Mouse (Mus musculus) limb, embryonic 10.5 days (tissue): Measurements from ENCODE around the gene Matn4. TPM values are rescaled to one million over a fixed set of nuclear protein-coding genes. Genes with fewer than 3 reads are reported as not detected.

Experiments
- DNase-seq: peaks from one replicate; pipeline ENCODE4 v3.0.0-alpha.2; 2017; ENCODE audit warnings: low spot score
- H3K27ac ChIP-seq: fragments of 300-500 bp; sonication (generic); 2 replicates; pipeline ENCODE4 v1.5.1; 2016; ENCODE audit warnings: mild to moderate bottlenecking
- H3K27me3 ChIP-seq: fragments of 300-500 bp; sonication (generic); 2 replicates; pipeline ENCODE4 v1.6.1; 2016; ENCODE audit warnings: low read depth, mild to moderate bottlenecking; ENCODE audit not compliant: poor library complexity, severe bottlenecking
- H3K36me3 ChIP-seq: fragments of 300-500 bp; sonication (generic); 2 replicates; pipeline ENCODE4 v1.6.1; 2016; ENCODE audit warnings: mild to moderate bottlenecking, moderate library complexity
- H3K4me1 ChIP-seq: fragments of 300-500 bp; sonication (generic); 2 replicates; pipeline ENCODE4 v1.6.1; 2016
- H3K4me3 ChIP-seq: fragments of 300-500 bp; sonication (generic); 2 replicates; pipeline ENCODE4 v1.5.1; 2016; ENCODE audit warnings: mild to moderate bottlenecking, moderate library complexity
- H3K9me3 ChIP-seq: fragments of 300-500 bp; sonication (generic); replicated peaks from 2 replicates; pipeline ENCODE4 v1.6.1; 2016; ENCODE audit warnings: mild to moderate bottlenecking
- WGBS: fragments of 180-500 bp; shearing (Covaris S2); methylation state at CpG from one replicate; pipeline ENCODE4 v1.1.7; 2016; 5-methylcytosine and 5-hydroxymethylcytosine counted together
- polyA plus RNA-seq: library from polyadenylated mRNA; unstranded; fragments of >200 nt; fragmentation: Nextera tagmentation; extraction: Ambion mirVana; gene quantifications from 2 replicates; pipeline ENCODE4 v1.2.1, GENCODE M21; 2016

The Matn4 gene
- polyA plus RNA-seq, 1 experiment from 2014 or later = 3.0 TPM

DNA sequence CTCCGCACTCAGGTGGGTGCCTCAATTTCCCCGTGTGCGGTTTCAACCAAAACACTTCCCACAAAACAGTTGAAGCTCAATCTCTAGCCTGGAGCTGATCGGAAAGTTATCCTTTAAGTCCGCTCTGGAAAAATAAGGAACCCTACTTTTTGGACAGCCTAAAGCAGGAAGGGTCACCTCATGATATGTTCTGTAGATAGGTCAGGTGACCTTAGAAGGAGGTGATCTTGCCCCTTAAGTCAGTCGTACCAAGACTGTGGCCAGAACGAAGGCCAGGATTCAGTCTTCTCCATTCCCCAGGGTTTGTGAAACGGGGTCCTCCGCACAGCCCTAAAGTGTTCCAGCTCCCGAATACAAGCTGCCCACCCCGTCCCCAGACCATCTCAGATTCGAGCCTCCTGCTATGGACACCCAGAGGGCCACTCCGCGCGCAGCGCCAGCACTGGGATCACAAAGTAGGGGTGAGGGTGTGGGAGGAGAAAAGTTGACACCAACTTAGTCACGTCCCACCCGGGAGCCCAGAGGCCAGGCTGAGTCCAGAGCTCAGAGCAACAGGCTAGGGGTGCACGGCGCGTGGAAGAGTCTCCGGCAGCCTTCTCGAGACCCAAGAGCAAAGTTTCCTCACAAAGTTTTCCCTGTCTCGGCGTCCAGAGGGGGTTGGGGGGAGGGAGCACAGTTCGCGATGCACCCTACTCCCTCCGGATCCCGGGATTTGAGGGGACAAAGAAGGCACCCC is 37.5 kb upstream of the Matn4 start:
- peaks cover 58% of the 10 kb centered on the region for H3K4me1 ChIP-seq
- DNase-seq = peak; percentile 64
- H3K36me3 ChIP-seq = no peaks in the 10 kb centered on the region
- no peaks in the 10 kb centered on the region for H3K9me3 ChIP-seq
- peaks cover 48% of the 10 kb centered on the region for H3K27me3 ChIP-seq
- H3K4me3 ChIP-seq = peak overlapping the region; percentile 68
- peak overlapping the region; percentile 88 for H3K27ac ChIP-seq
- 1% methylated on average over 29 of the region's 29 CpGs for WGBS

DNA sequence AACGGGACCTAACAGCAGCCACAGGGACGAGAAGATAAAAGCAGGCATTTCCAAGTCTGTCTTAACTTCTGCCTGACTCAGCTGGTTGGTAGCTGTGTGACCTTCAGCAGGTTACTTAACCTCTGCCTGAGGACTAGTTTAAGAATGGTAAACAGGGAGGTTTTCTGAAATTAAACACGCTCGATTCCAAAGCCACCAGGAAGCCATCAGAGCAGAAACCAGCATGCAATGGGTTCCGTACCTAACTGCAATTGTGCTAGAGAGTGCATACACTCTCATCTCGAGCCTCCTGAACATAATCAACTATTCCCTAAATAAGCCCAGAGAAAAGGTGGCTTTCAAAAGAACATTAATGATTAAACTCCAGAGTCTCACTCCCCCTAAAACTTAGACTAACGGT is 36.8 kb upstream of the Matn4 start:
- peaks cover 66% of the 10 kb centered on the region for H3K4me1 ChIP-seq
- peak overlapping the region; percentile 68 for H3K4me3 ChIP-seq
- H3K27me3 ChIP-seq = peaks cover 48% of the 10 kb centered on the region
- H3K9me3 ChIP-seq = no peaks in the 10 kb centered on the region
- 0 out of 2 replicates have a peak overlapping the region, but pooled peaks have one; percentile 14 for H3K27ac ChIP-seq
- DNase-seq = no peak
- whole genome bisulfite sequencing = 33% methylated on average over 7 of the region's 7 CpGs
- H3K36me3 ChIP-seq = no peaks in the 10 kb centered on the region

DNA sequence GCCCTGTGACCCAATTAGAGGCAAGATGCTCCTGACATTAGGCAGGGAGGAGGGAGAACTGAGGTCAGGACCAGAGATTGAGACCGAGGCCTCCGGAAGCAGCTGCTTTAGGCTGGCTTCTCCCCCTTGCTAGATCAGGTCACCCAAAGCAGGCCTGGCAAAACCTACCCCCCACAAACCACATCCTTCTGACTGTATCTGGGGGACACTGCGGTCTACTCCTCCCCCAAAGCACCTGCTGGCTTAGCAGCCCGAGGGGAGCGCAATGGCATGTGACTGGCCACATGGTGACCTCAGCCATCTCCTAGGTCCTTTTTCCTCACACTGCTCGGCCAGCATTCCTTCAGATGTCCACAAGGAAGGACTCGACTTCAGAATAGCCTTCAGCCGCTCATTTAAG is 36.2 kb upstream of the Matn4 start:
- DNase-seq = no peak
- Histone ChIP-seq H3K27ac (0 out of 2 replicates have a peak overlapping the region, but pooled peaks have one; percentile 14), H3K27me3 (peaks cover 50% of the 10 kb centered on the region), H3K36me3 (no peaks in the 10 kb centered on the region), H3K4me1 (peaks cover 72% of the 10 kb centered on the region), H3K9me3 (no peaks in the 10 kb centered on the region), H3K4me3 (peak overlapping the region; percentile 68)
- 34% methylated on average over 8 of the region's 8 CpGs for WGBS

- Histone ChIP-seq H3K27me3 (peaks cover 48% of the 10 kb centered on the region), H3K9me3 (no peaks in the 10 kb centered on the region), H3K4me1 (peaks cover 80% of the 10 kb centered on the region), H3K36me3 (no peaks in the 10 kb centered on the region), H3K27ac (no peak overlapping the region), H3K4me3 (no peak overlapping the region)
- DNase-seq = no peak
- WGBS = 70% methylated on average over 5 of the region's 5 CpGs
Measured at GRCm38 (mm10) chr2:164440314-164440713, 35.4 kb upstream of the Matn4 start.

GRCm38 (mm10) chr2:164439001-164439421 is 34.1 kb upstream of the Matn4 start:
- Histone ChIP-seq H3K27me3 (peaks cover 46% of the 10 kb centered on the region), H3K9me3 (no peaks in the 10 kb centered on the region), H3K36me3 (no peaks in the 10 kb centered on the region), H3K4me1 (peaks cover 92% of the 10 kb centered on the region), H3K27ac (no peak overlapping the region), H3K4me3 (no peak overlapping the region)
- WGBS = 75% methylated on average over 3 of the region's 3 CpGs
- no peak for DNase-seq

- Histone ChIP-seq H3K4me1 (peaks cover 87% of the 10 kb centered on the region), H3K9me3 (no peaks in the 10 kb centered on the region)
- WGBS = 56% methylated on average over 8 of the region's 8 CpGs
Measured at GRCm38 (mm10) chr2:164438257-164438656, 33.3 kb upstream of the Matn4 start.

GRCm38 (mm10) chr2:164437710-164438109 is 32.8 kb upstream of the Matn4 start:
- Histone ChIP-seq H3K4me3 (no peak overlapping the region), H3K36me3 (no peaks in the 10 kb centered on the region), H3K9me3 (no peaks in the 10 kb centered on the region), H3K27me3 (peaks cover 46% of the 10 kb centered on the region), H3K4me1 (peaks cover 87% of the 10 kb centered on the region), H3K27ac (no peak overlapping the region)
- 68% methylated on average over 6 of the region's 6 CpGs for WGBS
- no peak for DNase-seq

More at GRCm38 (mm10) chr2:164438257-164438656, 33.3 kb upstream of the Matn4 start:
- no peaks in the 10 kb centered on the region for H3K36me3 ChIP-seq
- no peak overlapping the region for H3K27ac ChIP-seq
- DNase-seq = no peak
- H3K4me3 ChIP-seq = no peak overlapping the region
- H3K27me3 ChIP-seq = peaks cover 46% of the 10 kb centered on the region

GRCm38 (mm10) chr2:164436961-164437360 is 32.0 kb upstream of the Matn4 start:
- Histone ChIP-seq H3K27ac (peak overlapping the region; percentile 77), H3K4me3 (peak overlapping the region; percentile 24; the same call in 1 of the 2 replicates), H3K36me3 (no peaks in the 10 kb centered on the region), H3K4me1 (peaks cover 87% of the 10 kb centered on the region), H3K9me3 (no peaks in the 10 kb centered on the region), H3K27me3 (peaks cover 43% of the 10 kb centered on the region)
- no peak for DNase-seq
- WGBS = 41% methylated on average over 3 of the region's 3 CpGs

GRCm38 (mm10) chr2:164436215-164436913 is 31.4 kb upstream of the Matn4 start:
- H3K27me3 ChIP-seq = peaks cover 43% of the 10 kb centered on the region
- H3K36me3 ChIP-seq = no peaks in the 10 kb centered on the region
- peak overlapping the region; percentile 77 for H3K27ac ChIP-seq
- DNase-seq = no peak
- 23% methylated on average over 8 of the region's 8 CpGs for WGBS
- H3K4me1 ChIP-seq = peaks cover 87% of the 10 kb centered on the region
- H3K9me3 ChIP-seq = no peaks in the 10 kb centered on the region
- peak overlapping the region; percentile 24 for H3K4me3 ChIP-seq

- no peak for DNase-seq
- Histone ChIP-seq H3K27me3 (peaks cover 46% of the 10 kb centered on the region), H3K9me3 (no peaks in the 10 kb centered on the region), H3K4me1 (peaks cover 87% of the 10 kb centered on the region), H3K4me3 (no peak overlapping the region), H3K27ac (peak overlapping the region; percentile 54; the same call in 1 of the 2 replicates), H3K36me3 (no peaks in the 10 kb centered on the region)
- 53% methylated on average over 5 of the region's 5 CpGs for WGBS
Measured at GRCm38 (mm10) chr2:164435216-164436090, 30.5 kb upstream of the Matn4 start.

DNA sequence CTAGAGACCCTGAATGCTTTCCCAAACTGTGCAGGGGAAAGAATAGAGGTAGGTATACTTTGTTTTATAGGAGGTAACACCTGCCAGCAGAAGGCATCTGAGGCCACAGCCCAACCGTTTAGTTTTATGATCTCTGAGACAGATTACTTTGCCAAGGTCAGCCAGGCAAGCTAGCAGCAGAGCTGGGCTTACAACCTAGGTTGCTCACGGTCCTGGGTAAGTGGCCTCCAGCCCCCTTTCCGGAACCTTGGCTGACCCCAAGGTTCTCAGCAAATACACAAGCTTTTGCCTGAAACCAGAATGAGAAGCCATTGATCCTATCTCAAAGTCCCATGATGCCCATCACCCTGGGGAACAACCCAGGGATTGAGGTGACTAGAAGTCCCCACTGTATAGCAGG is 29.7 kb upstream of the Matn4 start:
- Histone ChIP-seq H3K27me3 (peaks cover 46% of the 10 kb centered on the region), H3K4me3 (no peak overlapping the region), H3K9me3 (no peaks in the 10 kb centered on the region), H3K4me1 (peaks cover 84% of the 10 kb centered on the region), H3K27ac (no peak overlapping the region), H3K36me3 (no peaks in the 10 kb centered on the region)
- DNase-seq = no peak
- 58% methylated on average over 3 of the region's 3 CpGs for WGBS

DNA sequence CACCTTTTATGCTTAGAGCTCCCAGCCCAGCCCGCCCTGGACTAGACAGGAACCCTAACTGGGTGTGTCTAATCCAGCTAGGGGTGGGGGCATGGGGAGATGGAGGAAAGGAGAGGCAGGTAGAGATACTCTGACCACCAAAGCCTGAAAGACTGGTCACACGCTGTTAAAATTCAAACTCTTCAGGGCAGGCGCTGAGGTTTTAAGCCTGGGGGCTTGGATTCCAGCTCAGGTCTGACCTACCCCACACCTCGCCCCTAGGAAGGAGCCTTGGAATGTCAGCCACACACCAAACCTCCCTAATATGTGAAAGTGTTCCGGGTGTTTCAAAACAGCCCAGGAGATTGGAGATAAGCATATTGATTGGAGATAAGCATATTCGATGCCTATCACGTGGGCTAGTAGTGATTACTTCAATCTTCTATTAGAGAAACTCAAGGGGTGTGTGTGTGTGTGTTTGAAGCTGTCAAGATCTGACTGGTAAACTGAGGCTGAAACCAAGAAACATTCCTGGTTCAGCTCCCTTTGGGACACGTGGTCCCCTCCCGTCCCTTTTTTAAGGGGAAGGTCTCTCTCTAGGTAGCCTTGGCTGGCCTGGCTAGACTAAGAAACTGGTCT is 28.4 kb upstream of the Matn4 start:
- DNase-seq = no peak
- H3K27me3 ChIP-seq = peaks cover 53% of the 10 kb centered on the region
- H3K4me3 ChIP-seq = no peak overlapping the region
- no peaks in the 10 kb centered on the region for H3K9me3 ChIP-seq
- peaks cover 76% of the 10 kb centered on the region for H3K4me1 ChIP-seq
- peaks cover 8% of the 10 kb centered on the region for H3K36me3 ChIP-seq
- 79% methylated on average over 9 of the region's 9 CpGs for WGBS
- 0 out of 2 replicates have a peak overlapping the region, but pooled peaks have one; percentile 56 for H3K27ac ChIP-seq
